Mouse (Mus musculus): ENCODE measurements at regions not wholly inside any gene's neighbourhood (a gene's known extent, or its start where the extent isn't known, plus 50 kb on each side); places are given as distances from the start of the nearest gene placed in this dataset.

DNA sequence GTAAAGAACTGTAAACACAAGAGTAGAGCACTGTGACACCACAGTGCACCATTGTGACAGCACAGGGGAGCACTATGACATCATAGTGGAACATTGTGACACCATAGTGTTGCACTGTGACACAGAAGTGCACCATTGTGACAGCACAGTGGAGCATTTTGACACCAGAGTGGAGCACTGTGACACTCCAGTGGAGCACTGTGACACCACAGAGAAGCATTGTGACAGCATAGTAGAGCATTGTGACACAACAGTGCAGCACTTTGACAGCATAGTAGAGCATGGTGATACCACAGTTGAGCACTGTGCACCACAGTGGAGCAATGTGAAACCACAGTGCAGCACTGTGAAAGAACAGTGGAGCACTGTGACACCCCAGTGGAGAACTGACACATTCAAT, 2750.4 kb upstream of the Gm8797 start:
- no peak overlapping the region for H3K4me2 ChIP-seq (replicated peaks)
- no peak overlapping the region for H3K27ac ChIP-seq
- ATAC-seq (ENCODE audit: low FRiP score) = peak; percentile 8; the same call in 1 of the 2 replicates
- peaks cover 44% of the 10 kb centered on the region for H3K9me3 ChIP-seq (ENCODE audit: control insufficient read depth, low read length)
- no peak overlapping the region for H3K4me3 ChIP-seq (replicated peaks; ENCODE audit: low read length)
- no peaks in the 10 kb centered on the region for H3K4me1 ChIP-seq (replicated peaks; ENCODE audit: control insufficient read depth, insufficient read depth, low read length)
- H3K36me3 ChIP-seq (replicated peaks; ENCODE audit: control insufficient read depth, insufficient read depth) = no peaks in the 10 kb centered on the region
- H3K9ac ChIP-seq = no peak overlapping the region
- H3K27me3 ChIP-seq (ENCODE audit: control insufficient read depth, insufficient read depth, low read length) = no peaks in the 10 kb centered on the region
- DNase-seq (ENCODE audit: low spot score) = no peak

DNA sequence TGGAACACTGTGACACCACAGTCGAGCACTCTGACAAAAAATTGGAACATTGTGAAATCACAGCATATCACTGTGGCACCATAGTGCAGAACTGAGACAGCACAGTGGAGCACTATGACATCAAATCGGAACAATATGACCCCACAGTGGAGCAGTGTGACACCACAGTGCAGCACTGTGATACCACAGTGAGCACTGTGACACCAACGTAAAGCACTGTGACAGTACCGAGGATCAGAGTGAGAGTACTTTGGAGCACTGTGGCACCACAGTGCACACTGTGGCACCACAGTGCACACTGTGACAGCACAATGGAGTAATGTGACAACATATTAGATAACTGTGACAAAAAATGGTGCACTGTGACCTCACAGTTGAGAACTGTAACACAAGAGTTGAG, 2749.4 kb upstream of the Gm8797 start:
- no peak overlapping the region for H3K27ac ChIP-seq
- no peak overlapping the region for H3K4me3 ChIP-seq (replicated peaks; ENCODE audit: low read length)
- H3K27me3 ChIP-seq (ENCODE audit: control insufficient read depth, insufficient read depth, low read length) = no peaks in the 10 kb centered on the region
- H3K4me1 ChIP-seq (replicated peaks; ENCODE audit: control insufficient read depth, insufficient read depth, low read length) = no peaks in the 10 kb centered on the region
- H3K4me2 ChIP-seq (replicated peaks) = no peak overlapping the region
- peaks cover 54% of the 10 kb centered on the region for H3K9me3 ChIP-seq (ENCODE audit: control insufficient read depth, low read length)
- no peak overlapping the region for H3K9ac ChIP-seq
- 73% methylated on average over 4 of the region's 4 CpGs for WGBS
- no peaks in the 10 kb centered on the region for H3K36me3 ChIP-seq (replicated peaks; ENCODE audit: control insufficient read depth, insufficient read depth)
- no peak for DNase-seq (ENCODE audit: low spot score)
- ATAC-seq (ENCODE audit: low FRiP score) = 0 out of 2 replicates have a peak, but pooled peaks have one; percentile 5

DNA sequence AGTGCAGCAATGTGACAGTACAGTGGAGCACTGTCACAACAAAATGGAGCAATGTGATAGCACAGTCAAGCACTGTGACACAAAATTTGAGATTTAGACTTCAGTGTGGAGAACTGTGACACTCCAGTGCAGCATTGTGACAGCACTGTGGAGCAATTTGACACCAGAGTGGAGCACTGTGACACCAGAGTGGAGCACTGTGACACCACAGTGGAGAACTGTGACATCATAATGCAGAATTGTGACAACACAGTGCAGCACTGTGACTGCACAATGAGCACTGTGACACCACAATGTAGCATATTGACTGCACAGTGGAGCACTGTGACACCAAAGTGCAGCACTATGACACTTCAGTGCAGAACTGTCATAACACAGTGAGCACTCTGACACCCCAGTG, 2749.0 kb upstream of the Gm8797 start:
- Histone ChIP-seq H3K9ac (no peak overlapping the region), H3K27ac (no peak overlapping the region), H3K36me3 (replicated peaks; ENCODE audit: control insufficient read depth, insufficient read depth) (no peaks in the 10 kb centered on the region), H3K4me1 (replicated peaks; ENCODE audit: control insufficient read depth, insufficient read depth, low read length) (no peaks in the 10 kb centered on the region), H3K4me3 (replicated peaks; ENCODE audit: low read length) (no peak overlapping the region), H3K9me3 (ENCODE audit: control insufficient read depth, low read length) (peaks cover 58% of the 10 kb centered on the region), H3K27me3 (ENCODE audit: control insufficient read depth, insufficient read depth, low read length) (no peaks in the 10 kb centered on the region), H3K4me2 (replicated peaks) (no peak overlapping the region)
- DNase-seq (ENCODE audit: low spot score) (no peak), ATAC-seq (ENCODE audit: low FRiP score) (peak; percentile 47)

DNA sequence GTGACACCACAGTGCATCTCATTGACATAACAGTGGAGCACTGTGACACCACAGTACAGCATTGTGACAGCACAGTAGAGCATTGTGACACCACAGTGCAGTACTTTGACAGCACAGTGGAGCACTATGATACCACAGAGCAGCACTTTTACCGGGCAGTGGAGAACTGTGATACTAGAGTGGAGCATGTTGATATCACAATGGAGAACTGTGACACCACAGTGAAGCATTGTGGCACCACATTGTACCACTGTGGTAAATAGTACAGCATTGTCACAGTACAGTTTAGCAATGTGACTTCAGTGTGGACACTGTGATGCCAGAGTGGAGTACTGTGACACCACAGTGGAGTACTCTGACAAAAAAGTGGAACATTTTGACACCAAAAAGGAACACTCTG, 2747.2 kb upstream of the Gm8797 start:
- peaks cover 76% of the 10 kb centered on the region for H3K9me3 ChIP-seq (ENCODE audit: control insufficient read depth, low read length)
- WGBS = 86% methylated on average over 1 of the region's 1 CpGs

DNA sequence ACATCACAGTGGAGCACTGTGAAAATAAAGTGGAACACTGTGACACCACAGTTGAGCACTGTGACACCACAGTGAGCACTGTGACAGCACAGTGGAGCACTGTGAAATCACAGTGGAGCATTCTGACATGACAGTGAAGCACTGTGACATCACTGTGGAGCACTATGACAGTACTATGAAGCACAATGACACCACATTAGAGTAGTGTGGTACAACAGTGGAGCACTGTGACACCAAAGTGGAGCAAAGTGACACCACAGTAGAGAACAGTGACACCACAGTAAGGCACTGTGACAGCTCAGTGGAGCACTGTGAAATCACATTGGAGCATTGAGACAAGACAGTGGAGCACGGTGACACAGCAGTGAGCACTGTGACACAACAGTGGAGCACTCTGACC, 2739.5 kb upstream of the Gm8797 start:
- Histone ChIP-seq H3K9ac (no peak overlapping the region), H3K4me3 (replicated peaks; ENCODE audit: low read length) (no peak overlapping the region), H3K4me1 (replicated peaks; ENCODE audit: control insufficient read depth, insufficient read depth, low read length) (no peaks in the 10 kb centered on the region), H3K36me3 (replicated peaks; ENCODE audit: control insufficient read depth, insufficient read depth) (no peaks in the 10 kb centered on the region), H3K9me3 (ENCODE audit: control insufficient read depth, low read length) (peaks cover 93% of the 10 kb centered on the region), H3K27me3 (ENCODE audit: control insufficient read depth, insufficient read depth, low read length) (no peaks in the 10 kb centered on the region), H3K4me2 (replicated peaks) (no peak overlapping the region), H3K27ac (no peak overlapping the region)
- 82% methylated on average over 1 of the region's 1 CpGs for WGBS
- ATAC-seq (ENCODE audit: low FRiP score) (no peak), DNase-seq (ENCODE audit: low spot score) (no peak)

More for the DNA sequence above, 2747.2 kb upstream of the Gm8797 start:
- H3K27me3 ChIP-seq (ENCODE audit: control insufficient read depth, insufficient read depth, low read length) = no peaks in the 10 kb centered on the region
- H3K4me2 ChIP-seq (replicated peaks) = no peak overlapping the region
- no peaks in the 10 kb centered on the region for H3K4me1 ChIP-seq (replicated peaks; ENCODE audit: control insufficient read depth, insufficient read depth, low read length)
- ATAC-seq (ENCODE audit: low FRiP score) (no peak), DNase-seq (ENCODE audit: low spot score) (no peak)
- no peak overlapping the region for H3K9ac ChIP-seq
- no peaks in the 10 kb centered on the region for H3K36me3 ChIP-seq (replicated peaks; ENCODE audit: control insufficient read depth, insufficient read depth)
- no peak overlapping the region for H3K27ac ChIP-seq
- H3K4me3 ChIP-seq (replicated peaks; ENCODE audit: low read length) = no peak overlapping the region

DNA sequence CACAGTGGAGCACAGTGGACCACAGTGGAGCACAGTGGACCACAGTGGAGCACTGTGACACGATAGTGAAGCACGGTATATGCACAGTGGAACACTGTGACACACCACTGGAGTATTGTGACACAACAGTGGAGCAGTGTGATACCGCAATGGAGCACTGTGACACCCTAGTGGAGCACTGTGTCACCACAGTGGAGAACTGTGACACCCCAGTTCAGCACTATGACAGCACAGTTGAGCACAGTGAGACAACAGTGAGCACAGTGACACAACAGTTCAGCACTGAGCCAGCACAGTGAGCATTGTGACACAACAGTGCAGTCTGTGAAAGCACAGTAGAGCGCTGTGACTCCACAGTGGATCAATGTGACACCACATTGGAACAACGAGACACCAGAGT, 2737.7 kb upstream of the Gm8797 start:
- Histone ChIP-seq H3K4me3 (replicated peaks; ENCODE audit: low read length) (no peak overlapping the region), H3K4me2 (replicated peaks) (no peak overlapping the region), H3K9me3 (ENCODE audit: control insufficient read depth, low read length) (peaks cover 84% of the 10 kb centered on the region), H3K27me3 (ENCODE audit: control insufficient read depth, insufficient read depth, low read length) (no peaks in the 10 kb centered on the region), H3K9ac (no peak overlapping the region), H3K36me3 (replicated peaks; ENCODE audit: control insufficient read depth, insufficient read depth) (no peaks in the 10 kb centered on the region), H3K27ac (no peak overlapping the region), H3K4me1 (replicated peaks; ENCODE audit: control insufficient read depth, insufficient read depth, low read length) (no peaks in the 10 kb centered on the region)
- WGBS = 83% methylated on average over 5 of the region's 5 CpGs
- DNase-seq (ENCODE audit: low spot score) (no peak), ATAC-seq (ENCODE audit: low FRiP score) (no peak)

DNA sequence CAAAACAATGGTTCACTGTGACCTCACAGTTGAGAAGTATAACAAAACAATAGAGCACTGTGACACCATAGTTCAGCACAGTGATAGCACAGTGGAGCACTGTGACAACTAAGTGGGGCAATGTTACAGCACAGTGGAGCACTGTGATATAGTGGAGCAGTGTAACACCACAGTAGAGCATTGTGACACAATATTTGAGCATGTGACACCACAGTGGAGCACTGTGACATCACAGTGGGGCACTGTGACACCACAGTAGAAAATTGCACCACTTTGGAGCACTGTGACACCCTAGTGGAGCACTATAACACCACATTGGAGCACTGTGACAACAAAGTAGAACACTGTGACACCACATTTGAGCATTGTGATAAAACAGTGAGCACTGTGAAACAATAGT, 2735.6 kb upstream of the Gm8797 start:
- ATAC-seq (ENCODE audit: low FRiP score) (0 out of 2 replicates have a peak, but pooled peaks have one; percentile 21), DNase-seq (ENCODE audit: low spot score) (no peak)
- H3K9ac ChIP-seq = no peak overlapping the region
- H3K4me2 ChIP-seq (replicated peaks) = no peak overlapping the region
- peaks cover 70% of the 10 kb centered on the region for H3K9me3 ChIP-seq (ENCODE audit: control insufficient read depth, low read length)
- no peak overlapping the region for H3K4me3 ChIP-seq (replicated peaks; ENCODE audit: low read length)
- H3K27ac ChIP-seq = no peak overlapping the region
- no peaks in the 10 kb centered on the region for H3K4me1 ChIP-seq (replicated peaks; ENCODE audit: control insufficient read depth, insufficient read depth, low read length)
- no peaks in the 10 kb centered on the region for H3K27me3 ChIP-seq (ENCODE audit: control insufficient read depth, insufficient read depth, low read length)
- no peaks in the 10 kb centered on the region for H3K36me3 ChIP-seq (replicated peaks; ENCODE audit: control insufficient read depth, insufficient read depth)

DNA sequence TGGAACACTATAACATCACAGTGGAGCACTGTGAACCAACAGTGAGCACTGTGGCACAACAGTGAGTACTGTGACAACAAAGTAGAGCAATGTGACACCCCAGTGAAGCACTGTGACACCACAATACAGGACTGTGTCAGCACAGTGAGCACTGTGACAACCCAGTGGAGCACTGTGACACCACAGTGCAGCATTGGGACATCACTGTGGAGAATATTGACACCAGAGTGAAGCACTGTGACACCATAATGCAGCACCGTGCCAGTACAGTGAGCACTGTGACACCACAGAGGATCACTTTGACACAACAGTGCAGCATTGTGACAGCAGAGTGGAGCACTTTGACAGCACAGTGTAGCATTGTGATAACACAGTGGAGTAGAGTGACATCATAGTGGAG, 2734.0 kb upstream of the Gm8797 start:
- WGBS = 93% methylated on average over 1 of the region's 1 CpGs
- Histone ChIP-seq H3K9me3 (ENCODE audit: control insufficient read depth, low read length) (peaks cover 58% of the 10 kb centered on the region), H3K4me1 (replicated peaks; ENCODE audit: control insufficient read depth, insufficient read depth, low read length) (no peaks in the 10 kb centered on the region)

DNA sequence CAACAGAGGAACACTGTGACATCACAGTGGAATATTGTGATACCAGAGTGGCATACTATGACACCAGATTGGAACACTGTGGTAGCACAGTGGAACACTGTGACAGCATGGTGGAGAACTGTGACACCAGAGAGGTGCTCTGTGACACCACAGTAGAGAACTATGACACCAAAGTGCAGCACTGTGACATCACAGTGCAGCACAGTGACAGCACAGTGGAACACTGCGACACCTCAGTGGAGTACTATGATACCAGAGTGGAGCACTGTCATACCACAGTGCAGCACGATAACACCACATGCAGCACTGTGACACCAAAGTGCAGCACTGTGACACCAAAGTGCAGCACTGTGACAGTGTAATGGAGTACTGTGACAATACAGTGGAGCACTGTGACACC, 2717.8 kb upstream of the Gm8797 start:
- no peak overlapping the region for H3K4me2 ChIP-seq (replicated peaks)
- no peaks in the 10 kb centered on the region for H3K36me3 ChIP-seq (replicated peaks; ENCODE audit: control insufficient read depth, insufficient read depth)
- H3K27me3 ChIP-seq (ENCODE audit: control insufficient read depth, insufficient read depth, low read length) = no peaks in the 10 kb centered on the region
- H3K4me1 ChIP-seq (replicated peaks; ENCODE audit: control insufficient read depth, insufficient read depth, low read length) = no peaks in the 10 kb centered on the region
- peaks cover 66% of the 10 kb centered on the region for H3K9me3 ChIP-seq (ENCODE audit: control insufficient read depth, low read length)
- H3K4me3 ChIP-seq (replicated peaks; ENCODE audit: low read length) = no peak overlapping the region
- no peak overlapping the region for H3K27ac ChIP-seq
- 86% methylated on average over 2 of the region's 2 CpGs for WGBS
- H3K9ac ChIP-seq = no peak overlapping the region
- ATAC-seq (ENCODE audit: low FRiP score) (peak; percentile 13; the same call in 1 of the 2 replicates), DNase-seq (ENCODE audit: low spot score) (no peak)

More for the DNA sequence above, 2734.0 kb upstream of the Gm8797 start:
- H3K4me2 ChIP-seq (replicated peaks) = no peak overlapping the region
- no peak overlapping the region for H3K27ac ChIP-seq
- DNase-seq (ENCODE audit: low spot score) (no peak), ATAC-seq (ENCODE audit: low FRiP score) (no peak)
- H3K9ac ChIP-seq = no peak overlapping the region
- no peaks in the 10 kb centered on the region for H3K27me3 ChIP-seq (ENCODE audit: control insufficient read depth, insufficient read depth, low read length)
- no peak overlapping the region for H3K4me3 ChIP-seq (replicated peaks; ENCODE audit: low read length)
- H3K36me3 ChIP-seq (replicated peaks; ENCODE audit: control insufficient read depth, insufficient read depth) = no peaks in the 10 kb centered on the region
